Mouse (Mus musculus) gastrocnemius, postnatal 10 days (tissue): ENCODE measurements around the gene Gm11596. TPM values are rescaled to one million over a fixed set of nuclear protein-coding genes. Genes with fewer than 3 reads are reported as not detected.
"Not testable (repeated sequence)": the region's sequence is repeated elsewhere in the genome, so short reads cannot be mapped to it uniquely, and the experiment has no call there.

ENCODE experiments used
- DNase-seq: peaks from one replicate; pipeline ENCODE4 v3.0.0; 2021; ENCODE audit warnings: mixed read lengths
- long read RNA-seq, 2 experiments: library from polyadenylated mRNA; stranded (forward); transcript quantifications; one replicate each; pipeline ENCODE4 v2.0.0; 2021
- total RNA-seq, 2 experiments: library from RNA; stranded (reverse); gene quantifications; 2 replicates each; pipeline ENCODE4 v1.2.3; 2021

The Gm11596 gene
- not detected for total RNA-seq
- long read RNA-seq, experiment 1 = 0 reads
- long read RNA-seq, experiment 2 = 0 reads

DNA sequence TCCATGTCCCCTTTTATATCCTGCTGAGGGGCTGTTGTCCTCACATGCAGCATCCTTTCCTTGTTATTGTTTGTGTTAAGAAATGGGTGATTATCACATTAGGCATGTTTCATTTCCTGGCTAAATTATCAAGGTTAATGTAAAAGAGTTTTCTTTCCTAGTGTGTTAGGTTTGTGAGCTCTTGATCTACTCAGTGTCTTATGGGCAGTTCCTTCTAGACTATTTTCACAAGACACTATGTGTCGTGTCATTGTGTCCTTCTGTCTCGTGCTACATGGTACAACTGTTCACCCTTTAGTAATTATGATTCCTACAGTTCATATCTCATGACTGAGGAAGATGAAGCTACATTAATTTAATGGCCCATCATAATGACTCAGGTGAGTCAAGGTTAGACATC, at the start of gene Gm11596:
Gene Gm11596 (minus strand): TSS at position 101 of the 400 bp plus-strand sequence.
- no peak for DNase-seq

DNA sequence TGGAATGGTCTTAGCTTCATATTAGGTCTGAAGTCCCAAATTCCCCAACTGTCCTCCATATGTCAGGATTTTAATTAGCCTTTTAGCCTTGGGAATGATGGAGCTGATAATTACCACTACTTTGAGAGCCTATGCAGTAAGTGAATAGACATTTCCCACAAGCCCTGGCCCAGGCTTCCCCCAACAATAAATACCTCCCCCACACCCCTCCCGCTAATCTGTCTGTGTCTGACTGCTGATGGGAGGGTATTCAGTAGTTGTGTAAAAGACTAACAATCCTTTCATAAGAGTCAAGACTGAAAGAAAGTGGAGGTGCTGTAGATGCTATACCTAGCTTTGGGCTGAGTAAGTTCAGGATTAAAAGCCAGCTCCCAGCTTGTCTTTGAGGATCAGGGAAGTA, 48.9 kb upstream of the Gm11596 start:
- DNase-seq = no peak

- no peak for DNase-seq
Observed at GRCm38 (mm10) chr11:99837966-99838365, 44.7 kb upstream of the Gm11596 start, which contains the start of gene 2300003K06Rik. TSS of gene 2300003K06Rik (minus strand) at chr11:99838066.

GRCm38 (mm10) chr11:99815566-99815965, 22.3 kb upstream of the Gm11596 start, which contains the start of gene Gm11564:
TSS of gene Gm11564 (minus strand) at chr11:99815666.
- not testable (repeated sequence) for DNase-seq

DNA sequence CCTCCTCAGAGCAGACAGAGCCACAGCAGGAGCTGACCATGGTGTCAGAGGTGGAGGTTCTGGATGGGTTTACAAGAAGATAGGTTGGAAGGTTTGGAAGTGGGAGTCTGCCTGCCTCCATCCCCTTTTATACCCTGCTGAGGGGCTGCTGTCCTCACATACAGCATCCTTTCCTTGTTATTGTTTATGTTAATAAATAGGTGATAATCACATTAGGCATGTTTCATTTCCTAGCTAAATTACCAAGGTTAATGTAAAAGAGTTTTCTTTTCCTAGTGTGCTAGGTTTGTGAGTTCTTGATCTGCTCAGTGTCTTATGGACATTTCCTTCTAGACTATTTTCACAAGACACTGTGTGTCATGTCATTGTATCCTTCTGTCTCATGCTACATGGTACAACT, 16.5 kb upstream of the Gm11596 start, which contains the start of gene Krtap4-13:
Gene Krtap4-13 (minus strand): TSS at position 101 of the 400 bp plus-strand sequence.
- not testable (repeated sequence) for DNase-seq

- DNase-seq = not testable (repeated sequence)
Observed at GRCm38 (mm10) chr11:99804346-99804745, 11.1 kb upstream of the Gm11596 start, which contains the start of gene Gm11554. TSS of gene Gm11554 (minus strand) at chr11:99804446.

GRCm38 (mm10) chr11:99798832-99799231, 5.6 kb upstream of the Gm11596 start, which contains the start of gene Gm11569:
TSS of gene Gm11569 (minus strand) at chr11:99798932.
- not testable (repeated sequence) for DNase-seq

GRCm38 (mm10) chr11:99784900-99785299, 8.4 kb downstream of the Gm11596 start, which contains the start of gene Krtap4-9:
TSS of gene Krtap4-9 (plus strand) at chr11:99785200.
- not testable (repeated sequence) for DNase-seq

DNA sequence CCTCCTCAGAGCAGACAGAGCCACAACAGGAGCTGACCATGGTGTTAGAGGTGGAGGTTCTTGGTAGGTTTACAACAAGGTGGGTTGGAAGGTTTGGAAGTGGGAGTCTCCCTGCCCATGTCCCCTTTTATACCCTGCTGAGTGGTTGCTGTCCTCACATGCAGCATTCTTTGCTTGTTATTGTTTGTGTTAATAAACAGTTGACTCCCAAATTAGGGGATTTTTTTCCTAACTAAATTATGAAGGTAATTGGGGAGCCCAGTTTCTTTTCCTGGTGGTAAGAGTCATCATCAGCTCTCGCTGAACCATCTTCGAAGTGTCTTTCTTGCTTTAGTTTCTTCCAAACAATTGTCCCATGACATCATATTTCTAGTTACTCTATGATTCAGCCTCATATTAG, 12.7 kb downstream of the Gm11596 start, which contains the start of gene Krtap4-8:
Gene Krtap4-8 (minus strand): TSS at position 101 of the 400 bp plus-strand sequence.
- DNase-seq = no peak

DNA sequence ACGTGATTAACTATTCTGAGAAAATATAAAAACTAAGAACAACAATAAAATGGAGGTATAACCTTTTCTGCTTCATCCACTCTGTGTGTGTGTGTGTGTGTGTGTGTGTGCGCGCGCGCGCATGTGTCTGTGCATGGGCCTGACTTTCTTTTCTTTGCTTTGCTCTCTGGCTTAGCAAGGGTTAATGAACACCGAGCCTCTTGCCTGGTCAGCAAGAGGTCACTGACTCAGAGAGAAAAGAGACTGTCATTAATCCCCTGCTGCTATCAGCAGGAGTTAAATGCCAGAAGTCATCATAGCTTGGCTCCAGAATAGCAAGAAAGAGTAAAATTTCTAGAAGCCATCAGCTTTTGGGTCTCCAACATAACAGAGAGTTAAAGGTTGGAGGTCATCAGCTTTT, 14.9 kb downstream of the Gm11596 start:
- no peak for DNase-seq

GRCm38 (mm10) chr11:99772813-99773212, 20.5 kb downstream of the Gm11596 start, which contains the start of gene Gm11595:
TSS of gene Gm11595 (minus strand) at chr11:99772913.
- DNase-seq = not testable (repeated sequence)

- no peak for DNase-seq
Observed at GRCm38 (mm10) chr11:99768410-99768809, 24.9 kb downstream of the Gm11596 start.

- no peak for DNase-seq
Observed at GRCm38 (mm10) chr11:99758877-99759276, 34.4 kb downstream of the Gm11596 start.

DNA sequence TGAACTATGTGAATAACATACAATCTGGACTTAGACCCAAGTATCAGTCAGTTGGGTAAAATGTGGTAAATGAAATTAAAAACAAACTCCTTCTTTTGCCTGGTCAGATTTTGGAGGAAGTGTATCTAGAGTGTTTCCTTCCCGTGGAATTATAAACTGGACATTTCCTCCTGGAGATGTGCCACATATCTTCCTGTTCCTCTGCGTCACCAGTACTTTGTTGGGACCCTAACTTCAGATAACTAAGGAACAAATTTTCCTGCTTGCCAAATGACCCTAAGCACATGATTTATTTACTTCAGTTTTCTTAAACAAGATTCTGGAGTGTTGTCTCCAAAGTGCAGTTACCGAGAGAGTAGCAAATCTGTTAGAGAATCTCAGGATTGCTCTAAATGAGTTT, 49.3 kb downstream of the Gm11596 start:
- no peak for DNase-seq

Other genes with a start within 250 kb of the Gm11596 start
- gene Krtap3-3, start 242.6 kb downstream of the Gm11596 start, total RNA-seq = not detected
- not detected for gene Krtap3-2, start 236.6 kb downstream of the Gm11596 start, total RNA-seq
- gene Gm11939, start 234.0 kb downstream of the Gm11596 start, total RNA-seq = not detected
- gene Krtap3-1, start 226.8 kb downstream of the Gm11596 start, total RNA-seq = not detected
- not detected for gene Krtap1-5, start 212.5 kb downstream of the Gm11596 start, total RNA-seq
- not detected for gene Krtap1-4, start 209.8 kb downstream of the Gm11596 start, total RNA-seq
- gene Krtap1-3, start 202.1 kb downstream of the Gm11596 start, total RNA-seq = not detected
- gene Krtap9-3, start 195.4 kb downstream of the Gm11596 start, total RNA-seq = not detected
- gene Gm11938, start 190.2 kb downstream of the Gm11596 start, total RNA-seq = not detected
- not detected for gene Gm11937, start 183.3 kb downstream of the Gm11596 start, total RNA-seq
- not detected for gene Krtap2-4, start 178.6 kb downstream of the Gm11596 start, total RNA-seq
- not detected for gene Gm11562, start 173.0 kb downstream of the Gm11596 start, total RNA-seq
- not detected for gene Krtap4-1, start 165.2 kb downstream of the Gm11596 start, total RNA-seq
- not detected for gene Krtap4-2, start 158.4 kb downstream of the Gm11596 start, total RNA-seq
- gene Krtap4-7, start 149.4 kb downstream of the Gm11596 start, total RNA-seq = not detected
- not detected for gene Gm11555, start 143.2 kb downstream of the Gm11596 start, total RNA-seq
- not detected for gene Gm11563, start 134.5 kb downstream of the Gm11596 start, total RNA-seq
- gene Krtap4-6, start 127.5 kb downstream of the Gm11596 start, total RNA-seq = not detected
- gene Gm14190, start 102.7 kb downstream of the Gm11596 start, total RNA-seq = not detected
- not detected for gene Gm14180, start 59.2 kb downstream of the Gm11596 start, total RNA-seq
- not detected for gene Gm11595, start 20.6 kb downstream of the Gm11596 start, total RNA-seq
- gene Krtap4-8, start 12.8 kb downstream of the Gm11596 start, total RNA-seq = not detected
- under 1 TPM in 1 of 2 experiments, not detected in 1; 0.23 TPM for gene Krtap4-9, start 8.3 kb downstream of the Gm11596 start, total RNA-seq
- not detected for gene Gm11569, start 5.5 kb upstream of the Gm11596 start, total RNA-seq
- not detected for gene Gm11554, start 11.0 kb upstream of the Gm11596 start, total RNA-seq
- gene Krtap4-13, start 16.4 kb upstream of the Gm11596 start, total RNA-seq = not detected
- gene Gm11564, start 22.2 kb upstream of the Gm11596 start, total RNA-seq = not detected
- not detected for gene 2300003K06Rik, start 44.6 kb upstream of the Gm11596 start, total RNA-seq
- gene Krtap4-16, start 58.1 kb upstream of the Gm11596 start, total RNA-seq = not detected
- gene Gm11568, start 64.5 kb upstream of the Gm11596 start, total RNA-seq = not detected
- not detected for gene Gm11559, start 71.0 kb upstream of the Gm11596 start, total RNA-seq
- gene Krtap9-1, start 79.9 kb upstream of the Gm11596 start, total RNA-seq = not detected
- gene Gm11567, start 85.7 kb upstream of the Gm11596 start, total RNA-seq = not detected
- gene Krtap31-1, start 114.5 kb upstream of the Gm11596 start, total RNA-seq = not detected
- not detected for gene Gm11565, start 121.3 kb upstream of the Gm11596 start, total RNA-seq
- not detected for gene Krtap31-2, start 142.8 kb upstream of the Gm11596 start, total RNA-seq
- not detected for gene Krtap9-5, start 155.0 kb upstream of the Gm11596 start, total RNA-seq
- not detected for gene Krtap29-1, start 185.6 kb upstream of the Gm11596 start, total RNA-seq
- gene Krtap16-1, start 193.1 kb upstream of the Gm11596 start, total RNA-seq = not detected
- gene Krtap17-1, start 200.5 kb upstream of the Gm11596 start, total RNA-seq = not detected
- not detected for gene Krt33a, start 222.7 kb upstream of the Gm11596 start, total RNA-seq
- under 1 TPM; 0.38 to 0.45 TPM for gene Krt33b, start 236.4 kb upstream of the Gm11596 start, total RNA-seq
- gene Krt34, start 248.1 kb upstream of the Gm11596 start, total RNA-seq = not detected